Mouse (Mus musculus) testis, adult 2 months (tissue): ENCODE measurements at regions not wholly inside any gene's neighbourhood (a gene's known extent, or its start where the extent isn't known, plus 50 kb on each side); places are given as distances from the start of the nearest gene placed in this dataset.

Source experiments
- CTCF ChIP-seq: fragments of 200-500 bp; IDR thresholded peaks from 2 replicates; pipeline ENCODE4 v1.5.1; 2012; ENCODE audit warnings: low read depth, mild to moderate bottlenecking, inconsistent platforms, low read length, moderate library complexity; ENCODE audit not compliant: control insufficient read depth, insufficient read depth, insufficient replicate concordance
- POLR2A ChIP-seq: fragments of 200-500 bp; IDR thresholded peaks from 2 replicates; pipeline ENCODE4 v1.6.1; 2012; ENCODE audit warnings: low read depth, mild to moderate bottlenecking, inconsistent platforms, low read length, moderate library complexity; ENCODE audit not compliant: control insufficient read depth

DNA sequence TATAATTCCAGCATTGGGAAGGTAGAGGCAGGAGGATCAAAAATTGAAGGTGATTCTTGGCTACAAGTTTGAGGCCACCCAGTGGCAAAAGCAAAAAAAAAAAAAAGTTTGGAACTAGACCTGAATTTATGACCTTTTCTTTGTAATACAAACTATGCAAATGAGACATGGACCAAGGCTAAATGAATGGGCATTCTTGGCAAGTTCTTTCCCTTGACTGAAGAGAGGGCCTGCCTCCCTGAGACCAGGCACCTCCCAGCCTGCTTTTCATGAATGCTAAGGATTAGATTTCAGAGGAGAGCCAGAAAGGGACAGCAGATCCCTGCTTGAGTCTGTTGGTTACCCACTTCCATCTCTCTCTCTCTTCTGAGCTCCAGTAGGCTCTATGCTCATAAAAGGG lies 97.8 kb upstream of the Arntl start:
- TF ChIP-seq CTCF (no peak), POLR2A (no peak)
